Mouse (Mus musculus) stomach, embryonic 14.5 days (tissue): Measurements from ENCODE around the gene Bbs9. TPM values are rescaled to one million over a fixed set of nuclear protein-coding genes. Genes with fewer than 3 reads are reported as not detected.
A peak's percentile ranks its signal among the peaks of the same experiment; 100 is the strongest.

Experiments
- ATAC-seq: fragments of 200-750 bp; cut with Nextera tagmentation; 2 replicates; pipeline ENCODE4 v1.8.0; 2017; ENCODE audit warnings: low read depth, moderate TSS enrichment; ENCODE audit not compliant: insufficient number of reproducible peaks, insufficient read depth, low FRiP score
- H3K27ac ChIP-seq: fragments of 300-500 bp; sonication (generic); 2 replicates; pipeline ENCODE4 v1.5.1; 2014; ENCODE audit warnings: mild to moderate bottlenecking, low read length, moderate library complexity, mixed read lengths
- H3K27me3 ChIP-seq: fragments of 300-500 bp; sonication (generic); 2 replicates; pipeline ENCODE4 v1.6.1; 2014; ENCODE audit warnings: low read length, control low read depth, mixed read lengths; ENCODE audit not compliant: control insufficient read depth, insufficient read depth
- H3K36me3 ChIP-seq: fragments of 300-500 bp; sonication (generic); 2 replicates; pipeline ENCODE4 v1.6.1; 2014; ENCODE audit warnings: mild to moderate bottlenecking, control low read depth, low read length, moderate library complexity, mixed read lengths; ENCODE audit not compliant: control insufficient read depth, insufficient read depth
- H3K4me1 ChIP-seq: fragments of 300-500 bp; sonication (generic); 2 replicates; pipeline ENCODE4 v1.6.1; 2014; ENCODE audit warnings: low read length, control low read depth, mixed read lengths; ENCODE audit not compliant: control insufficient read depth, insufficient read depth
- H3K4me2 ChIP-seq: fragments of 300-500 bp; sonication (generic); replicated peaks from 2 replicates; pipeline ENCODE4 v1.6.1; 2014; ENCODE audit warnings: low read depth, low read length, control low read depth
- H3K4me3 ChIP-seq: fragments of 300-500 bp; sonication (generic); 2 replicates; pipeline ENCODE4 v1.5.1; 2014; ENCODE audit warnings: low read depth, low read length, control low read depth
- H3K9ac ChIP-seq: fragments of 300-500 bp; sonication (generic); replicated peaks from 2 replicates; pipeline ENCODE4 v1.6.1; 2014; ENCODE audit warnings: low read depth, mild to moderate bottlenecking, control low read depth, low read length, moderate library complexity, mixed read lengths
- H3K9me3 ChIP-seq: fragments of 300-500 bp; sonication (generic); 2 replicates; pipeline ENCODE4 v1.6.1; 2016; ENCODE audit warnings: low read depth, low read length, control low read depth; ENCODE audit not compliant: control insufficient read depth
- WGBS: fragments of 180-500 bp; shearing (Covaris S2); extraction: QIAGEN DNeasy Blood & Tissue Kit; methylation state at CpG from one replicate; pipeline ENCODE4 v1.1.7; 2014; 5-methylcytosine and 5-hydroxymethylcytosine counted together
- polyA plus RNA-seq: library from polyadenylated mRNA; unstranded; fragments of >200 nt; fragmentation: Nextera tagmentation; extraction: Ambion mirVana; gene quantifications from 2 replicates; pipeline ENCODE4 v1.2.1, GENCODE M21; 2014

Gene Bbs9
- 16.0 and 16.2 TPM in 2 replicates for polyA plus RNA-seq

DNA sequence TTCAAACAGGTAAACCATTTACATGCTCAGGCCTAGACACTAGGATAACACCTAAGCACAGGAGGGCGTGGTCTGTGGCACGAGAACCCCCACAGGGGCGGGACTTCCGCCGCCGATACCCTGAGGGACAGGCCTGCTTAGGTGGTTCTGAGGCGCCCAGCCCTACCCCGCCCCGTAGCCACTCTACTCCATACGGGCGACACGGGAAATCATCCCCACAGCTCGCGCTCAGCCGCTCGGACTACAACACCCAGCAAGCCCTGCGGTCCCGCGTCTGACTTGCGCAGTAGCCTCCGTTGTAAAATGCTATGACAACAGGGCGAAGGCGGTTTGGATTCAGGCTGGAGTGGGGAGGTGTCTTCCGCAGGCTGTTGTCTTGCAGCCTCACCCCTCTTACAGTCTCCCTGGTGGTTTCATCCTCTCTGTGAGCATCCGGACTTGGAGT, at the start of gene Bbs9:
Gene Bbs9 (plus strand): TSS at position 292 of the 445 bp plus-strand sequence.
- Histone ChIP-seq H3K9me3 (no peaks in the 10 kb centered on the region), H3K4me2 (peak within 1 kb of the TSS; percentile 96), H3K27ac (peak within 1 kb of the TSS; percentile 7; the same call in 1 of the 2 replicates), H3K9ac (peak within 1 kb of the TSS; percentile 53), H3K27me3 (no peaks in the 10 kb centered on the region), H3K4me3 (peak within 1 kb of the TSS; percentile 57), H3K36me3 (no peaks in the 10 kb centered on the region), H3K4me1 (no peaks in the 10 kb centered on the region)
- 0% methylated on average over 25 of the region's 25 CpGs for WGBS
- ATAC-seq, result peak; percentile 100

DNA sequence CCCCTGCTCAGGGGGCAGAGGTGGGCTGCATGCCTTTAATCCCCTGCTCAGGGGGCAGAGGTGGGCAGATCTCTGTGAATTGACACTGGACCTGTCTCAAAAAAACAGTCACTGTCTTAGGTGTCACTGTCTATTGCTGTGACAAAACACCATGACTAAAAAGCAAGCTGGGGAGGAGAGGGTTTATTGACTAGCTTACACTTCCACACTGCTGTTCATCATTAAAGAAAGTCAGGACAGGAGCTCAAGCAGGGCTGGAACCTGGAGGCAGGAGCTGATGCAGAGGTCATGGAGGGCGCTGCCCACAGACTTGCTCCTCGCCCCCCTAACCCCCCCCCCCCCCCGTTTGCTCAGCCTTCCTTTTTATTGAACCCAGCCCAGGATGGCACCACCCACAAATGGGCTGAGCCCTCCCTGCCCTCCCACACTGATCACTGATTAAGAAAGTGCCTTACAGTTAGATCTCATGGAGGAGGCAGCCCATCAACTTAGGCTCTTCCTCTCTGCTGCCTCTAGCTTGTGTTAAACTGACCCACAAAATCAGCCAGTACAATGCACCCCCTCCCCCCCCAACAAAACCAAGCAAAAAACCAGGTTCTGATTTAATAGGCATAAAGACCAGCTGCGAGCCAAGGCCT, 47.4 kb upstream of the Bbs9 start:
- Histone ChIP-seq H3K4me3 (no peak overlapping the region), H3K9ac (no peak overlapping the region), H3K4me2 (no peak overlapping the region), H3K4me1 (no peaks in the 10 kb centered on the region), H3K27me3 (no peaks in the 10 kb centered on the region), H3K36me3 (no peaks in the 10 kb centered on the region), H3K9me3 (no peaks in the 10 kb centered on the region), H3K27ac (no peak overlapping the region)
- 44% methylated on average over 4 of the region's 4 CpGs for WGBS
- no peak for ATAC-seq

DNA sequence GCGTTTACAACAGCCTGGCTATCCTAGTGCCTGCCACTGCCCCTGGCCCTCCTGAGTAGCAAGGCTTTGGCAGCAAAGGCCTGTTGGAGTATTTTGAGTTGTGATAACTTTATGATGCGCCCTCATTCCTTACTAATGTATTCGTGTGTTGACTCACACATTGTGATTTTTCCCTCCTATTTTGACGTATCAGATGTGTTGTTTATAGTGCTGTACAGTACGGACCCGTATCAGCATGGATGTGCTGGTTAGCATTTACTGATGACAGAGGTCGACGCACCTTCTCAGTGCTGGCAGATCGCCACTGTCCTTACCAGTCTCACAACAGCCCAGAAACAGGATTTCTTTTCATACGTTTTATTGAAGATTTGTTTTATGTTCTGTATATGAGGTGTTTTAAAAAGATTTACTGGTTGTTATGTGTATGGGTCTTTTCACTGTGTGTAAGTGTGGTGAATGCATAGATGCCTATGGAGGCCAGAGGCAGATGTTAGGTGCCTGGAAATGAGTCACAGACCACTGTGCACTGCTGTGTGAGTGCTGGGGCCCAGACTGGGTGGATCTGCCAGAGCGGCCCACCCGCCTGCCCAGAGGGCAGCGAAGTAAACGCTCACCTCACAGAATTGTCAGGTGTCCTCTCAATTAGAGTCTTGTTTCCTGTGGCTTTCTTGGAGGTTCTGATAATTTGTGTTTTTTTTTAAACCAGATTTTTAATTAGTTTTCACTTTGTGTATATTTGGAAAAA, 46.7 kb upstream of the Bbs9 start:
- Histone ChIP-seq H3K4me1 (no peaks in the 10 kb centered on the region), H3K9me3 (no peaks in the 10 kb centered on the region), H3K4me3 (no peak overlapping the region), H3K9ac (no peak overlapping the region), H3K27me3 (no peaks in the 10 kb centered on the region), H3K4me2 (no peak overlapping the region), H3K27ac (no peak overlapping the region), H3K36me3 (no peaks in the 10 kb centered on the region)
- WGBS, result 79% methylated on average over 14 of the region's 14 CpGs
- no peak for ATAC-seq

DNA sequence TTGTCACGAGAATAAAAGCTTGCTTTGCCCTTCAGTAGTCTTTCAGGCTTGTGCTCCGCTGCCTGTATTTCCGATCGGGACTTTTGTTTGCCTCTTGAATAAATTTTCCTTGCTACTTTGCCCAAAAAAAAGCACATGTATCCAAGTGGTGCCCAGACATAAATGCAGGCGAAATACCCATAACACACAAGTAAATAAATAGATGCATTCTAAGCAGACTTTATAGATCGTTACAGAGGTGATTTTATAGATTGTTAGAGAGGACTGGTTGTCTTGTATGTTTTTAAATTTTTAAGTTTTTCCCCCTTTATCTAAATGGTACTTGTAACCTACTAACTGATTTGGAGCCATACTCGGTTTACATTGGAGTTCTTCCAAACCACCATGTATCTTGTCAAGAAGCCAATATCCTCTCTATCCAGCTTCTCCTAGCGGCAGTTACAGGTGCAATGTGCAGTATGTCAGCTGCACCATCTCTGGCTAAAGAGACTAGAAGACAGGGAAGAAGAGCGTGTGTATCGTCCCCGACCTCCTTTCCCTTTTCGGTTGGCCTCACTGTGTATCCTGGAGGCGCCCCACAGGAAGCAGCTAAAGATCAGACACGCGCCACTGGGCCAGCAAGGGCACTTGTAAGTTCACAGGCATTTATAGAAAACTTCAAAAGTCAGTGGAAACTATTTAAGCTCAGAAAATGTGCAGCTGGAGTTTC, 45.8 kb upstream of the Bbs9 start:
- Histone ChIP-seq H3K27ac (no peak overlapping the region), H3K9ac (no peak overlapping the region), H3K36me3 (no peaks in the 10 kb centered on the region), H3K4me3 (no peak overlapping the region), H3K4me2 (no peak overlapping the region), H3K4me1 (no peaks in the 10 kb centered on the region), H3K9me3 (no peaks in the 10 kb centered on the region), H3K27me3 (no peaks in the 10 kb centered on the region)
- ATAC-seq, result no peak
- WGBS, result 49% methylated on average over 15 of the region's 15 CpGs

DNA sequence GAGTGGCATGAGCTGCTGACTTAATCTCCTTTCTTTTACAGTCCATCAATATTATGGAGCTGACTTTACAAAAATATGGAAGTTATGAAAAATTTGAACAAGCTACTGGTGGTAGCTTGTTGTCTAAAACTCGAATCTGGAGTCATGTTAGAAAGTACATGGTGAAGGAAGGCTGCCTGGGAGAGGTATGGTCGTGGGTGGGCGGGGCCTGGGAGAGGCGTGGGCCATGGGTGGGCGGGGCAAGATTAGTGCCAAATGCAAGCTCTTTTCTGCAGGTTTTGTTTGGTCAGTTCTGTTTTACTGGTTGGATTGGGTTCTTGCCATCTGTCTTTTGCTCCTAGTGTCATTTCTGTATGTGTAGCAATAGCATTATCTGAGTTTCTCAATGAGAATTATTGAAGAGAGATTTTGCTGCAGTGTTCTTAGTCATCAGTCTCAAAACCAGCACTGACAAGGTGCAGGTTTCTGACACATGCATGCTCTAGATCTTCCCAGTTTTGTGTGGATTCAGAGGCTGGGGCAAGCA, 45.1 kb upstream of the Bbs9 start:
- 38% methylated on average over 5 of the region's 5 CpGs for WGBS
- no peak for ATAC-seq
- no peak overlapping the region for H3K4me2 ChIP-seq

DNA sequence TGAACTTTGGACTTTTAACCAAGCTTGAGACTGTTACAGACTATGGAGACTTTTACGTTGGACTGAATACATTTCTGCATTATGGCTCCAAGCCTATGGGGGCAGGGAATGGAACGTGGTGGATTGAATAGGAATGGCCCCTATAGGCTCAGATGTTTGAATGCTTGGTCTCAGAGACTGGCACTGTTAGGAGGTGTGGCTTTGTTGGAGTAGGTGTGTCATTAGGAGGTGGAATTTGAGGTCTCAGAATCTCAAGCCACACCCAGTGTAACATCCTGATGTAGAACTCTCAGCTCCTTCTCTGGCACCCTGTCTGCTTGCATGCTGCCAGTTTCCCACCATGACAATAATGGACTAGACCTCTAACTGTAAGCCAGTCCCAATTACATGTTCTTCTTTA, 42.3 kb upstream of the Bbs9 start:
- Histone ChIP-seq H3K27ac (no peak overlapping the region), H3K9ac (no peak overlapping the region), H3K4me2 (no peak overlapping the region), H3K4me3 (no peak overlapping the region), H3K4me1 (no peaks in the 10 kb centered on the region), H3K27me3 (no peaks in the 10 kb centered on the region), H3K36me3 (no peaks in the 10 kb centered on the region), H3K9me3 (no peaks in the 10 kb centered on the region)
- 70% methylated on average over 2 of the region's 2 CpGs for WGBS
- no peak for ATAC-seq

More for the DNA sequence above, 45.1 kb upstream of the Bbs9 start:
- H3K9ac ChIP-seq, result no peak overlapping the region
- no peaks in the 10 kb centered on the region for H3K4me1 ChIP-seq
- no peak overlapping the region for H3K27ac ChIP-seq
- no peaks in the 10 kb centered on the region for H3K36me3 ChIP-seq
- H3K27me3 ChIP-seq, result no peaks in the 10 kb centered on the region
- no peak overlapping the region for H3K4me3 ChIP-seq
- no peaks in the 10 kb centered on the region for H3K9me3 ChIP-seq

DNA sequence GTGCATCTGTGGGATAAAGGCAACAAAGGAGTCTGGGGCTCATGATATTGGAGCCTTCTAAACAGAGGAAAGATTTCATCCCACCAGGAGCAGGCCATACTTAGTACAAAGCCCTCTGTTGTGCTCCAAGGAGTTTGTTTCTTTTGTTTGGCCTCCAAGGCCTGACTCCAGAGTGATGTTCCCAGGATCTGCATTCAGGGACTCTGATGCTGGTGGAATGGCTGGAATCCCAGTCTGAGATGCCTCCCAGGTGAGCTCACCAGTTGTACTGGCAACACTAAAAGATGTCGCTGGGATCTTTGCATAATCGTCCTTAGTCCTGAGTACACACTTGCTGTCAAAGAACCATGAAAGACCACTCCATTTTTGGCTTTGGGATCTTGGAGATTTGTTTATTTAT, 41.4 kb upstream of the Bbs9 start:
- no peak overlapping the region for H3K9ac ChIP-seq
- H3K9me3 ChIP-seq, result no peaks in the 10 kb centered on the region
- 92% methylated on average over 2 of the region's 2 CpGs for WGBS
- H3K4me3 ChIP-seq, result no peak overlapping the region
- no peak overlapping the region for H3K4me2 ChIP-seq
- no peaks in the 10 kb centered on the region for H3K4me1 ChIP-seq
- ATAC-seq, result no peak
- H3K27me3 ChIP-seq, result no peaks in the 10 kb centered on the region
- no peaks in the 10 kb centered on the region for H3K36me3 ChIP-seq
- no peak overlapping the region for H3K27ac ChIP-seq

DNA sequence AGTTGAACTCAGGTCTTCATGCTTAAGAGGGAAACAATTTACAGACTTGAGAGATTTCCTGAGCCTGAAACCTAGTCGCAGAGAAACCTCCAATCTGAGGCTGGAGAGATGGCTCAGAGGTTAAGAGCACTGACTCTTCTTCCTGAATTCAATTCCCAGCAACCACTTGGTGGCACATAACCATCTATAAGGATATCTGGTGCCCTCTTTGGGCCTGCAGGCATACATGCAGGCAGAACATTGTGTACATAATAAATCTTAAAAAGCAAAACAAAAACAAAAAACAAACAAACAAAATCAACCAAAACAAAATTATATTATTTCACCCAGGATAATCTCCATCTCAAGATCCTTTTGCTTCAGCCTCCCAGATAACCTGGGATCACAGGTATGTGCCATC, 36.7 kb upstream of the Bbs9 start:
- Histone ChIP-seq H3K4me1 (no peaks in the 10 kb centered on the region), H3K27ac (no peak overlapping the region), H3K4me2 (no peak overlapping the region), H3K27me3 (no peaks in the 10 kb centered on the region), H3K36me3 (no peaks in the 10 kb centered on the region), H3K9ac (no peak overlapping the region), H3K9me3 (no peaks in the 10 kb centered on the region), H3K4me3 (no peak overlapping the region)
- WGBS, result 64% methylated on average over 1 of the region's 1 CpGs
- ATAC-seq, result no peak
